Mouse (Mus musculus) kidney, postnatal 0 days (tissue): Measurements from ENCODE around the gene Zfand2b. TPM values are rescaled to one million over a fixed set of nuclear protein-coding genes. Genes with fewer than 3 reads are reported as not detected.
A peak's percentile ranks its signal among the peaks of the same experiment; 100 is the strongest.

Experiments
- ATAC-seq: fragments of 200-750 bp; cut with Nextera tagmentation; replicated peaks from 2 replicates; pipeline ENCODE4 v1.8.0; 2017; ENCODE audit warnings: low read depth, moderate number of reproducible peaks, moderate TSS enrichment, moderate library complexity; ENCODE audit not compliant: low FRiP score
- DNase-seq: peaks from one replicate; pipeline ENCODE4 v3.0.0-alpha.2; 2016; ENCODE audit warnings: low spot score
- H3K27ac ChIP-seq: fragments of 300-500 bp; sonication (generic); 2 replicates; pipeline ENCODE4 v1.5.1; 2014; ENCODE audit warnings: mild to moderate bottlenecking
- H3K27me3 ChIP-seq: fragments of 300-500 bp; sonication (generic); 2 replicates; pipeline ENCODE4 v1.6.1; 2014; ENCODE audit warnings: low read length, mixed read lengths; ENCODE audit not compliant: insufficient read depth
- H3K36me3 ChIP-seq: fragments of 300-500 bp; sonication (generic); 2 replicates; pipeline ENCODE4 v1.6.1; 2014; ENCODE audit warnings: low read length, mixed read lengths; ENCODE audit not compliant: insufficient read depth
- H3K4me1 ChIP-seq: fragments of 300-500 bp; sonication (generic); replicated peaks from 2 replicates; pipeline ENCODE4 v1.6.1; 2014; ENCODE audit warnings: antibody characterized with exemption, low read length, mixed read lengths; ENCODE audit not compliant: insufficient read depth
- H3K4me2 ChIP-seq: fragments of 300-500 bp; sonication (generic); 2 replicates; pipeline ENCODE4 v1.6.1; 2014; ENCODE audit warnings: mild to moderate bottlenecking, low read length, moderate library complexity, mixed read lengths
- H3K4me3 ChIP-seq: fragments of 300-500 bp; sonication (generic); replicated peaks from 2 replicates; pipeline ENCODE4 v1.5.1; 2014; ENCODE audit warnings: low read depth, low read length
- H3K9ac ChIP-seq: fragments of 300-500 bp; sonication (generic); 2 replicates; pipeline ENCODE4 v1.6.1; 2014; ENCODE audit warnings: low read depth, low read length
- H3K9me3 ChIP-seq: fragments of 300-500 bp; sonication (generic); replicated peaks from 2 replicates; pipeline ENCODE4 v1.6.1; 2016; ENCODE audit warnings: low read length, inconsistent platforms, mixed read lengths
- CTCF ChIP-seq: IDR thresholded peaks from 2 replicates; pipeline ENCODE4 v1.5.1; 2016; ENCODE audit warnings: antibody characterized with exemption, low read depth, mild to moderate bottlenecking, moderate library complexity
- whole genome bisulfite sequencing: fragments of 180-500 bp; shearing (Covaris S2); extraction: QIAGEN DNeasy Blood & Tissue Kit; methylation state at CpG from one replicate; pipeline ENCODE4 v1.1.7; 2014; 5-methylcytosine and 5-hydroxymethylcytosine counted together
- polyA plus RNA-seq: library from polyadenylated mRNA; unstranded; fragments of >200 nt; fragmentation: Nextera tagmentation; extraction: Ambion mirVana; gene quantifications from 2 replicates; pipeline ENCODE4 v1.2.1, GENCODE M21; 2015

The Zfand2b gene
- polyA plus RNA-seq, 1 experiment from 2014 or later, result 47.7 TPM

DNA sequence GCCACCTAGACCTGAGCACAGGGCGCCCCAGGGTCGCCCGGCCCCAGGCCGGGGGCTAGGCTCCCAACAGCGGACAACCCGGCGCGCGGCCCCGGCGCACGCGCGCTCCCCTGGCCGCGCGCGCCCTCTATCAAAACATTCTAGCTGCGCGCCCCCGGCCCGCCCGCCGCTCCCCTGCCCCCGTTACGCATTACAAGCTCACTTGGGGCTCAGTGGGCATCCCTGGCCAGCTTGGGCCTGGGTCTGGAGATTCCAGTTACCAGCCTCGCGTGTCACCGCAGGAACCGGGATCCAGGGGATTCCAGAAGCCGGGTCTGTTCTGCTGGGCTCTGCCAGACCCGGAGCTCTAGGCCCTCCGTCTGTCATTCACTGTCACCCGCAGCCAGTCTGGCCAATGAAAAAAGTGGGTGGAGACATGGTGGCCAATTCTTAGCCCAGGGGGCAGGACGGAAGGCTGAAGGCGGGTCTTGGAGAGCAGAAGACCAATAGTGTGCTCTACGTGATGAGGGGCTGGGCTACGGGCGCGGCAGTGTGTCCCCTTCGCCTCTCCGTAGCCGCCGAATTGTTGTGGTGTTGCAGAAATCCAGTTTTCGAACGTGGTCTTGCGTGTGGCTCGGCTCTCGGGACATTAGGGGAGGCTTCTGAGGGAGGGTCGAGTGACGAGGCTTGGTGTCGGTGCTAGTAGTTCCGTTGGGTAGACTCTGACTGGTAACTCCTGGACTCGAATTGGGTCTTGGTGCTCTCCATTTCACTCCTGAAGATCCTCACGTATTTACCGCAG, 23.4 kb downstream of the Zfand2b start, which contains the start of the genes Ankzf1 and Atg9a:
Gene Ankzf1 (plus strand): TSS at position 530 of the 781 bp plus-strand sequence.
Gene Atg9a (minus strand): TSS at position 575 of the 781 bp plus-strand sequence.
- Histone ChIP-seq H3K4me3 (peak within 1 kb of the TSS; percentile 92), H3K4me2 (peak within 1 kb of the TSS; percentile 94), H3K9me3 (no peaks in the 10 kb centered on the region), H3K27me3 (no peaks in the 10 kb centered on the region), H3K9ac (peak within 1 kb of the TSS; percentile 89), H3K36me3 (peaks cover 20% of the 10 kb centered on the region), H3K4me1 (peaks cover 13% of the 10 kb centered on the region), H3K27ac (peak within 1 kb of the TSS; percentile 93)
- ATAC-seq (peak; percentile 99), DNase-seq (peak; percentile 100)
- WGBS, result under 1% methylated on average over 54 of the region's 56 CpGs
- TF ChIP-seq CTCF, result peak; percentile 37; the same call in 1 of the 2 replicates

DNA sequence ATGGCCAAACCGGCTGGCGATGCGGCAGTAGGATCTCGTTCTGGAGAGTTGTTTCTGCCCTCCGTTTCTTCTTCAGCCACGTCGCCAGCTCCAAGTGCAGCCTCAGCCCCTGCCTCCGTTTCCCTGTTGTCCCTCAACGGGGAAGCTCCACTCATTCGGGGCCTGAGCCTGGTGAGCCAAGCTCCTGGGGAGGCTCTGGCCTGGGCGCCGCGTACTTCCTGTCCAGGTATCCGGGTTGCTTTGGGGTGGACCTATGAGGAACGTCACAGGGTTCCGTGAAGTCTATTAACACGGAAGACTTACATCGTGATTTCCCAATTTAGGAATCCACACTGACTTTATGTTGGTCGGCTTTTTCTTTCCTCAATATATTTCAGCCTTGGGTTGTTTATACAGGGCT, 24.0 kb downstream of the Zfand2b start:
- peak; percentile 33 for DNase-seq
- Histone ChIP-seq H3K9ac (peak overlapping the region; percentile 89), H3K27ac (peak overlapping the region; percentile 93), H3K9me3 (no peaks in the 10 kb centered on the region), H3K27me3 (no peaks in the 10 kb centered on the region), H3K36me3 (peaks cover 20% of the 10 kb centered on the region), H3K4me1 (peaks cover 13% of the 10 kb centered on the region), H3K4me2 (peak overlapping the region; percentile 94), H3K4me3 (peak overlapping the region; percentile 92)
- TF ChIP-seq CTCF, result no peak
- no peak; the same call in 1 of the 2 replicates for ATAC-seq
- under 1% methylated on average over 19 of the region's 19 CpGs for WGBS

DNA sequence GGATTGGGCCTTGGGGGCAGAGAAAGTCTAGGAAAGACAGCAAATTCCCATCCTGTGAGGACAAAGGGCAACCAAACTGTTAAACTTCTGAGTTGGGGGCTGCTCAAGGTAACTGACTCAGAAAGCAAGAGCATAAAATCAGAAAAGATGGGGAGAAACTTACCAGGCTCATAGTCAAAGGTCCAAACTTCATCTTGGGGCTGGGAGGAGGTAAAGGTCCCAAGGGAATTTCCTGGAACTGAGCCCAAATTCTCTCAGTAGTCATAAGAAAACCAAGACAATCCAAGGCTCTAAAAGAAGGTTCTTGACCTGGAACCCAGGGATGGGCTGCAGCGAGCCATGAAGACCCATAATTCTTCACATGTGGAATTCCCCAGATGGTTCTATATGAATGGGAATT, 32.8 kb downstream of the Zfand2b start:
- H3K36me3 ChIP-seq, result peaks cover 34% of the 10 kb centered on the region
- H3K27ac ChIP-seq, result no peak overlapping the region
- H3K27me3 ChIP-seq, result no peaks in the 10 kb centered on the region
- no peak for TF ChIP-seq CTCF
- no peak overlapping the region for H3K9ac ChIP-seq
- H3K4me2 ChIP-seq, result no peak overlapping the region
- no peak for ATAC-seq
- no peak for DNase-seq
- no peaks in the 10 kb centered on the region for H3K4me1 ChIP-seq
- no peaks in the 10 kb centered on the region for H3K9me3 ChIP-seq
- H3K4me3 ChIP-seq, result no peak overlapping the region
- WGBS, result 78% methylated on average over 1 of the region's 1 CpGs

DNA sequence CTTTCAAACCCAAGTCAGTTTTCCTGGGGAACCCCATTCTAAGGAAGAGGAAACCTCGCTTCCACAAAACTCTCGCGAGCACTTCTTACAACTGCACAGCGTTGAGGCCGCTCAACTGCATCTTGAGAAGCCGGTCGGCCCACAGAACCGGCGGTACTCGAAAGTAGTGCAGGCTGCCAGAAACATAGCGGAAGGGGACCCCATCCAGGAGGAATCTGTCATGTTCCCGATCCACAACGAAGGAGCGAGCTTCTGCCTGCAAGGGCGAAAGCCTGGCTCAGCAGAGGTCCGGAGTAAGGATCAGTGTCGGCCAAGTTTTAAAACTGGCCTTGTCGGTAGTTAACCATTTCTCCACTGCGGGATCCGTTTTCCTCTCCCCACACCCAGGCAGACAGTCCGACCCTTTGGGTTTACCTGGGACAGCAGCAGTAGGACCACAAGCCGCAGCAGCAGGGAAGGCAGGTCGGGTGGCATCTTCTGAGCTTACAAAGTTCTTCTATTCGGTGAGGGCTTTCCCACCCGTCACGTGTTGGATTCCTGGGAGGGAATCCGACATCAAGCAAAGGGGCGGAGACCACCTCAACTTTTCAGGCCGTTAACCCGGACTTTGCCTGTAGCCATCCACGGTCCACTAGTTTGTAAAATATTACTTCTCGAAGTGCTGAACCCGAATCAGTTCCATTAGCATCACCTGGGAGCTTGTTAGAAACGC, 40.7 kb downstream of the Zfand2b start:
- Histone ChIP-seq H3K36me3 (peaks cover 17% of the 10 kb centered on the region), H3K4me3 (peak overlapping the region; percentile 61), H3K4me1 (peaks cover 15% of the 10 kb centered on the region), H3K27ac (peak overlapping the region; percentile 86), H3K4me2 (peak overlapping the region; percentile 92), H3K9me3 (no peaks in the 10 kb centered on the region), H3K27me3 (no peaks in the 10 kb centered on the region), H3K9ac (peak overlapping the region; percentile 69)
- peak; percentile 53 for ATAC-seq
- TF ChIP-seq CTCF, result no peak
- 6% methylated on average over 34 of the region's 34 CpGs for WGBS
- peak; percentile 84 for DNase-seq

DNA sequence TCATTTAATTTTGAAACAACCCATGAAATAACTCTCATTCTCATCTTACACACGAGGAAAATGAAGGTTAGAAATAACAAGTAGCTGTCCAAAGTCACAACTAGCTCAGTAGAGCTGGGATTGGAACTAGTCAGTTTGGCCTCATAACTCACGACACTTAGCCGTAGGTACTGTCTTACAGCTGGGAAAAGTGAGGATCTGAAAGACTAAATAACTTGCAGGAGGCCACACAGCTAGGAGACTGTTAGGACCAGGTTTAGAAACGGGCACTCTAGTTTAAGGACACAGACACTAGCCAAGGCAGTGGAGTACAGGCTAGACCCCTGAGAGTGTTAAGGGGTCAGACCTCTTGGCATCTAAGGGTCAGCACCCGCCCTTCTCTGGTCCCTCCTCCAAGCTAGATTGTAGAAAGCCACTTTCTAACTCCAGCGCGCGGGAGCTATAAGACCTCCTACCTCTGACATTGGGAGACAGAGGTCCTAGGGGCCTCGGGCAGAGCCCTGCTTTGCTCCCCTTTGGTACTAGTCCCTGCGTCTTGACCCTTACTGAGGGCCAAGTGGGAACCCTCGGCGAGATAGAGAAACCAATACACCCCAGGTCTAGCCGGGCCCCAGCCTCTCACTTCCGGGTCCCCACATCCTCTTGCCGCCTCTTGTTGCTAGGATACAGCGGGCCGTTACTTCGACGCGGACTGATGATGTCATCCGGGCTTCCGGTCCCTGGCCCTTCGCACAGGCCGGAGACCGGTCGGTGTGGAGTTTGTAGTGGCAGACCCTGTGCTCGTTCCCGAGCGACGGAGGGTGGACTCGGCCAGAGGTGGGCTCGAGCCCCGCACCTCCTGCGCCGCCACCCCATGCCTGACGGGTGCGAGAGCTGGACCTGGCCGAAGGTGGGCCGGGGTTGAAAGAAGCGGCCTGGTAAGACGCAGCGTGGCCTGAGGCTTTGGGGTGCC, 42.0 kb downstream of the Zfand2b start, which contains the start of the genes Glb1l and Stk16:
Gene Glb1l (minus strand): TSS at position 678 of the 952 bp plus-strand sequence.
Gene Stk16 (plus strand): TSS at position 703 of the 952 bp plus-strand sequence.
- H3K27ac ChIP-seq, result peak within 1 kb of the TSS; percentile 86
- WGBS, result 4% methylated on average over 42 of the region's 42 CpGs
- H3K4me1 ChIP-seq, result peaks cover 15% of the 10 kb centered on the region
- no peaks in the 10 kb centered on the region for H3K9me3 ChIP-seq
- H3K4me3 ChIP-seq, result peak within 1 kb of the TSS; percentile 71
- no peak for TF ChIP-seq CTCF
- H3K4me2 ChIP-seq, result peak within 1 kb of the TSS; percentile 92
- DNase-seq (peak; percentile 97), ATAC-seq (peak; percentile 78)
- H3K36me3 ChIP-seq, result peaks cover 21% of the 10 kb centered on the region
- peak within 1 kb of the TSS; percentile 87 for H3K9ac ChIP-seq
- no peaks in the 10 kb centered on the region for H3K27me3 ChIP-seq
